Mouse (Mus musculus): Measurements from ENCODE around the gene Cd320.
"Not testable (repeated sequence)": the region's sequence is repeated elsewhere in the genome, so short reads cannot be mapped to it uniquely, and the experiment has no call there.

The Cd320 gene

GRCm38 (mm10) chr17:33842966-33843795, at the start of gene Cd320:
TSS of gene Cd320 (plus strand) at chr17:33843091.
- peak; percentile 90 for DNase-seq

DNA sequence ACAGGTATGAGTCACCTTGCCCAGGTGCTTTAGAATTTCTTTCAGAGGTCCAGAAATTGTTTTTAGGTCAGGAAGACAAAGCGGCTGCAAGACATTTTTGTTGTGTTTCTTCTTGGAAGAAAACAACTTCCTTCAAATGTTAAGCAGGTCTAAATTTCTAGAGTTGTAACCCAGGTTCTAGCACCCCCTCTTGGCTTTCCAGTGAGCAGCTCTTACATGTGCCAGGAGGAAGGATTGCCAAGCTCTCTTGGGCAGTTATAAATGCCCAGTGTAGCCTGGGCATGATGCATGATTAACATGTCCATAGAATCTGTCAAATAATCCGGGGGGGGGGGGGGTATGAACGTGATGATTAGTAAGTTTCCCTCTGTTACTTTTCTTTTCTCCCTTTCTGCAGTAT, 44.6 kb upstream of the Cd320 start:
- DNase-seq: no peak

- no peak for DNase-seq
These were observed 43.6 kb upstream of the Cd320 start for GRCm38 (mm10) chr17:33799277-33799676.

DNA sequence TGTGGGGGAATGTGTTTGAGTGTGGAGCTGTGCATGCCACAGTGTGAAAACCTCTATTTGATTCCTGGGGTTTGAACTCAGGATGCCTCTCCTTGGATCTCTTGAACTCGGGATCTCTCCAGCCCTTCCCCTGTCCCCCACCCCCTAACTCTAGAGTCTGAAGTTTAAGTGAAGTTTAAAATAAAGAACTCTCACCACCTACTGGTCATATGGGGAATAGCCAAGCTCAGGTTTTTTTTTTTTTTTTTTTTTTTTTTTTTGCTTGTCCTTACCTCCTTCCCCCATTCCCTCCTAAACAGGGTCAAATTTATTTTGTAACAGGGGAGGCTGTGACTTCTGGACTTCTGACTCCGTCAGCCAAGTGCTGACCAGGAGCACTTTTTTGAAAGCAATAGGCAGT, 40.7 kb upstream of the Cd320 start:
- DNase-seq: no peak

- DNase-seq: no peak
These were observed 38.7 kb upstream of the Cd320 start for GRCm38 (mm10) chr17:33804205-33804604.

DNA sequence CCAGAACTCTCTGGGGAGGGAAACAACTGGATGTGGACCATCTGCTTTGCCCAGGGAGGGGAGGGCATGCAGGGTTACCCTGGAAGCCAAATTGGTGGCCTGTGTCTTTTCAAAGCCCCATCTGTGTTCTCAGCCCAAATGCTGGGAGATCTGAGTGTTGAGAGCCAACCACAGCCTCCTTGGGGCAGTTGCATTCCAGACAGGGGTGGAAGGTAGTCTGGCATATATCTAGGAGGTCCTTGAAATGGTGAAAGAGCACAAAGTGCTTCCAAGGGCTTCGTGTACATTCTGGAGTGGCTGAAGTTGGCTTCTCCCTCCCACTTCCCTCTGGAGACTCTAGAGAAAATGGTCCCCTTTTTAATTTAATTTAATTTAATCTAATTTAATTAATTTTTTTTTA, 38.1 kb upstream of the Cd320 start:
- no peak for DNase-seq

DNA sequence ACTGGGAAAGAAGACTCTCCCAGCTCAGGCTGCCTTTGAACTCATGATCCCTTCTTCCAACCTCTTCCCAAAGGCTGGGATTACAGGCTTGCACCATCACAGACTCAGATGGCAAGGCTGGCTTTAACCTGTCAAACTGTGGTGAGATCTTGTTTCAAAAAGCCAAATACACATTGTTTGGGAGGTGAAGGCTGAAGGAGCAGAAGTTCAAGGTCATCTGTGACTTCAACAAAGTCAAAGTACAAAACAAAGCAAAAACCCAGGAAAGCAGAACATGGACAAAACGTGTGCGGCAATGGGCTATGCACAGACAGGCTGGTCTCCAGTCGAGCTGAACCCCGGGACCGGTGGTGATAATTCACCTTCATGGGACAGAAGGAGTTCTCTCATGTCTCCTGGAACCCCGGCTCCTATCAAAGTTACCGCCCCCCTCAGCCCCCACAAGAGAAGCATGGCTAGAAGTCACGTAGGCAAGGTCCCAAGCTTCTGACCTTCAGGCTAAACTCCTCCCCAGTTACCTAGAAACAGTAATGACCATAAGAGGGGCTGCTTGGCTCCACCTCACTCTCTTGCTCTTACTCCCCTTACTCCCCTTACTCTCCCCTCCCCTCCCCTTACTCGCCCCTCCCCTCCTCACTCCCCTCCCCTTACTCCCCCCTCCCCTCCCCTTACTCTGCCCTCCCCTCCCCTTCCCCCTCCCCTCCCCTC, 35.6 kb upstream of the Cd320 start:
- DNase-seq: no peak

DNA sequence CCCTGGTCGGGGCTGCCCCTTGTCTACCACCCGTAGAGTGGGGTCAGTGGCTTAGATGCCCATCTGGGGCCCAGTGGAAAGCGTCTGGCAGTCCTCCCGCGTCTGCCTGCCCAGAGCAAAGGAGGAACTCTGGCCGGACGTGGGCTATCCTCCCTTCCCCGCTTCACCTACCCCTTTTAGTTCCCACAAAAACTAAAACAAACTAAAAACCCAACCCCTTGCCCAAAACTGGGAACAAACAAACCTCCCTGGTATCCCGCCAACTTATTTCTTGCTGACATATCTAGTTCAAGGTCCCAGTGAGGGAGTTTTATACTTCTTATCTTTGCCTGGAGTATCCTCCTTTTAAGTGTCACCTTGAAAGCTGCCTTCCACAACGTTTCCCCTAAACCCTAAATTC, 34.7 kb upstream of the Cd320 start:
- DNase-seq: no peak

DNA sequence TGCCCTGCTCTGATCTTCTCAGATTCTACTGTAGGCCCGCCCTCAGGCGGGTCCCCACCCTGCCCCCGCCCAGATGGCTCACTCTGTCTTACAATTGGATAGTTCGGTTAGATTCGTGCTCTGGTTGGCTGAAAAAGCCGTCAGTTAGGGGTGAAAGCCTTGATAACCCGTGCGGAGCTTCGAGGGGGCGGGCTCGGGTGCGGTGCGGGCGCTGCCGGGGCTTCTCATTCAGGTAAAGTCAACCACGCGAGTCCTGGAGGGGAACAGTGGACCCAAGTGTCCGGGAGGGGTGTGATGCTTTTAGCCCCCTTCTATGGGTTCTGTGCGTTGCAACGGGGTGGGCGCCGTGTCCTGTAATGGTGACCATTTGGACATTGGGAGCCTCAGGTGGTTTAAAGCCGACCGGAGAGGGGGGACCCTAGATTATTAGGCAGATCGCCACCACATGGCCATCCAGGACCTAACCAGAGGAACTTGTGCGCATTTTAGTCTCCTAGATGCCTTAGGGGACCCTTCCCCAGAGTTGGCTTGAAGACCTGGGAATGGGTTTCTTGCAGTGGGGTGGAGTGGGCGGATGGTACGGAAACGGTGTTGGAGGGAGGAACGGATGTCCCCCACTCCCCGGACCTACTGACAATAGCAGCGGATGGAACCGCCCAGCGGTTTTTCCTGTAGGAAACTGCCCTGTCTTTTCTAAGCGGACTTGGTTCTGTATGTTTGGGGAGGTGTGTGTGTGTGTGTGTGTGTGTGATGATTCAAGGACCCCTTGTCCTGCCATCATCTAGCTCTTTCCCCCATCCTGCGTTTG, 32.4 kb upstream of the Cd320 start, which contains the start of gene Kank3:
Gene Kank3, plus strand, starts transcription at position 186 of the 808 bp plus-strand sequence.
- peak; percentile 96 for DNase-seq

DNA sequence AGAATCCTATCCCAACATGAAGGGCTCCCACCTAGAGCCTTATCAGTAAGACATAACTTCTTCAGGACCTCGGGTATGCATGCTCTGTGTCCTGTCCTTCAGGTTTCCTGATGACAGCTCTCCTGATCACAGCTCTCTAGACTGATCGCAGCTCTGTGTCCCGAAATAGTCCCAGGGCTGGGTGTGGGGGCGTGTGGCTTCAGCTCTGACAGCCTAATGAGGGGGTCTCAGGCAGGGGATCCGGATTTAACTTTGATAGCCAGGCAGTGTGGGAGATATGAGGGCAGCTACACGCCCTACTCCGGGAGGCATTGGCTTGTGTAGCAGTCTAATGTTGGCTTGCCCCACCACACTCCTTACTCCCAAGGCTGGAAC, 31.8 kb upstream of the Cd320 start:
- no peak for DNase-seq

DNA sequence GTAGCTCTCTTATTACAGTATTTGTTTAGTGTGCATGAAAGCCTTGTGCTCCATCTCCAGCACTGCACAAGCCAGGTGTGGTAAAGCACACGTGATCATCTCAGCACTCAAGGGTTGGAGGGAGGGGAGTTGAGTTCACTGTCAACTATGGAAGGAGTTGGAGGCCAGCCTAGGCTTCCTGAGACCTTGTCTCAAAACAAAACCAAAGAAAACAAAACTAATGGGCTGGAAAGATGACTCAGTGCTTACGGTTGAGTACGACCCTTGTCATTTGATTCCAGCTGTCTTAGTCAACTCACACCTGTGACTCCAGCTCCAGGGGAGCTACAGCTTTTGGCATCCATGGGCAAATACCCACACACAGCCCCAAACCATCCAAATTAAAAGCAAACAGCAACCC, 30.4 kb upstream of the Cd320 start:
- no peak for DNase-seq

GRCm38 (mm10) chr17:33812990-33813389, 29.9 kb upstream of the Cd320 start:
- DNase-seq: no peak

- DNase-seq: no peak
These were observed 27.5 kb upstream of the Cd320 start for GRCm38 (mm10) chr17:33815399-33815798.

- no peak for DNase-seq
These were observed 26.3 kb upstream of the Cd320 start for GRCm38 (mm10) chr17:33816612-33817011.

- peak; percentile 90 for DNase-seq
These were observed 25.5 kb upstream of the Cd320 start for GRCm38 (mm10) chr17:33817184-33817968.

DNA sequence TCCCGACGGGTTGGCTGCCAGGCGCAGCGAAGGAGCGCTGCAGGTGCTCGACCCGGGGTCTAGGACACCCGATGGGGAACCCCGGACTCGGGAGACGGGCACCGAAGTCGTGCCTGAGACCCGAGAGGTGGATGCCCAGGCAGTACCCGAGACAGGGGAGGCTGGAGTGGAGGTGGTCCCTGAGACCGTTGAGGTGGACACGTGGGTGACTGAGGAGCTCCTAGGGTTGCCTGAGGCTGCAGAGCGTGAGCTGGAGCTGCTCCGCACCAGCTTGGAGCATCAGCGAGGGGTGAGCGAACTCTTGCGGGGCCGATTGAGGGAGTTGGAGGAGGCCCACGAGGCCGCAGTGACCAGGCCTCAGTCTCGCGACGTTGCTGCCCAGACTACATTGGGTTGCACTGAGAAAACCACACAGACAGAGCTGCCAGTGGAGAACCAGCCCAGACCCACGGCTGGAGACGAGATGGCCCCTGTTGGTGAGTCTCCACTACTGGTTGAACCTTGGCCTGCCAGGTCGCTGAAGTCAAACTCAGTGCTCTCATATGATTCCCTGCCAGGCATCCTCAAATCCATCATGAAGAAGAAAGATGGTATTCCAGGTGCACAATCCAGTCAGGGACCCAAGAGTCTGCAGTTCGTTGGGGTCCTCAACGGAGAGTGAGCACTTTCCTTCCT, 24.8 kb upstream of the Cd320 start:
- DNase-seq: no peak

DNA sequence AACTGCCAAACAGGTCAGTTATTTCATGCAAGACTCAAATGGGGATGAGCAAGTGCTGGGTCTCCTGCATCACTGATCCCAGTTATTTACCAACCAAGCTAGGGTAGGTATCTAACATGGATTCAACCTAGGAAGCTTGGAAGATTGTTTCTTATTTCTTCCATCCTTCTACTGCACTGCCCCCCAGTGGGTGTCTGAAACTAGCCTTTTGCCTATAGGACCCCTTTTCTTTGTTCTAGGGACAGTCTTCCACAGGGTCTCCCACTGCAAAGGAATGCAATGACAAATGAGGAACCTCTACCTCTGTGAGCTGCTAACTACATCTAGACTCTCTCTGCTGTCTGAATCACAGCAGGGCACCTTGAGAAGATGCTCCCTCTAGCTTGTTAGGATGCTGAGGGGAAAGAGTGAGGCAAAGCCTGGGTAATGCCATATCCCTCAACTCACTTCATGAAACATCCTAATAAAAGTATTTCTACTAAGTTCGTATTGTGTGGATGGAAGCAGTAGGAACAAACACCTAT, 20.4 kb upstream of the Cd320 start:
- no peak for DNase-seq

- not testable (repeated sequence) for DNase-seq
These were observed 19.7 kb upstream of the Cd320 start for GRCm38 (mm10) chr17:33823171-33823570.

DNA sequence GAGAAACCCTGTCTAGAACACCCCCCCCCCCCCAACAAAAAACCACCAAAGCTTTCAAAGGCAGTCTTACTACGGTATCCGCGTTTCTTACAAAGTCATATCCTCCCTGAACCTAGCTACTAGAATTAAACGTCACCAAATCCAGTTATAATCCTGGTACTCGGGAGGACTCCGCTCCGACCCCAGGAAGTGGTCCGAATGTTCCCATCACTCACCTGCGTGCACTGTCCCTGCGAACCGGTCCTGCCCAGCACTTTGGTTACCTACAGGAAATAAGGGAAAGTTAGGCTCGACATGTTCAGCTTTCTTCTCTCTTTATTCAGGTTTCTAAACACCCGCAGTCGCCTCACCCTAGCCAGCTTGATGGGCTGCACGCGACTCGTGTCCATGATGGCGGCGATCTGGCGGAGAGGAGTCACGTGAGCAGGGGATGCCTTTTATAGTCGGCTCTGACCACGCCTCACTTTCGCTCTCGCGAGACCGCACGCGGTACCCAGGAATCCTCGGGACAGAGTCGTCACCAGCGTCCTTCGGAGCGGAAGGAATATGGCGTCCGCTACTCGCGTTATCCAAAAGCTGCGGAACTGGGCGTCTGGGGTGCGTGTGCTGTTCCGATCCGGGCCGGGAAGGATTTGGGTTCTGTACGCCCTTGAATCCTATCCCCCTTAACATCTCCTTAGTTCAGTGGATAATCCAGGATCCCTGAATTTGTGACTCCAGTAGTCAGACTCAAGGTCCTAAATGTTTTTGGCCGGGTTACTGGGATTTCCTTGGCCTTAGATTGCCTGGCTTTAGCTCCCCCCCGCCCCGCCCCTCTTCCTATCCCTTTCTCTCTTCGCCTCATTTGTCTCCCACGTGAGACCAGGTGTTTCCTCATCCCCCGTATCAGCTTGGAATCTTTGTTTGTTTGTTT, 18.6 kb upstream of the Cd320 start, which contains the start of the genes Rps28 and Ndufa7:
Gene Rps28, minus strand, starts transcription at position 479 of the 913 bp plus-strand sequence.
Gene Ndufa7, plus strand, starts transcription at position 489 of the 913 bp plus-strand sequence.
- DNase-seq: peak; percentile 93

- not testable (repeated sequence) for DNase-seq
These were observed 17.9 kb upstream of the Cd320 start for GRCm38 (mm10) chr17:33824997-33825330.

DNA sequence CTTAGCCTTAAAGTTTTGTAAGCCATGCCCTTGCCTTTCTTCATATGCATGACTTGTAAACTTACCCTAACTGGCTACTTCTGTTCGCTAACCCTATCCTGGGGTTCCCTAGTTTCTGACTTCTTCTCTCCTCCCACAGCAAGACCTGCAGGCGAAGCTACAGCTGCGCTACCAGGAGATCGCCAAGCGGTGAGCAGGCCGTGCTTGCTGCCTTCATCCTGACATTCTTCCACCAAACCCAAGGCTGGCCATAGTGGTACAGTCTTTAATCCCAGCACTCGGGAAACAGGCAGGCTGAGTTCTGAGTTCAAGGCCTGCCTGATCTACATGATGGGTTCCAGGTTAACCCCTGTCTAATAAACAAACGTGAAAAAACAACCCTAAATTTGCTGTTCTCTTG, 17.4 kb upstream of the Cd320 start:
- no peak for DNase-seq

All from right cerebral cortex, postnatal 4 days (tissue).